Mouse (Mus musculus): ENCODE measurements around the gene Rp9.
"Not testable (repeated sequence)": the region's sequence is repeated elsewhere in the genome, so short reads cannot be mapped to it uniquely, and the experiment has no call there.

The Rp9 gene

DNA sequence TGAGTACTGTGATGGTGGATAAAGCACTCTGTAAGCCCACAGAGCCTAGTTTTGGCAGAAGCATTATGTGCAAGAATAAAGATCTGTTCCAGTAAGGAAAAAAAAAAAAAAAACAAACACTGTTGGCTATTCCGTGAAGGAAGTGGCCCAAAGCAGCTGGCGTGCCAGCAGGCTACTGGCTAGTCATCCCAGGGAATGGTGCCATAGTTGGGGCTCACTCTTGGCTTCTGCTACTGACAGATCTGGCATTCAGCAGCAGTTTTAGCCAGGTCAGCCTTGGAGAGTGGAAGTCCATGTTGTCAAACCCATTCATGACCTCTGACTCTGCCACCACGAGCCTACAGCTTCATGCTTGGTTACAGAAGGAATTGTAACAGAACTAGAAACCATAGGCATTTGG, 7.6 kb downstream of the Rp9 start:
- DNase-seq (ENCODE audit: low read depth, low spot score) = no peak

DNA sequence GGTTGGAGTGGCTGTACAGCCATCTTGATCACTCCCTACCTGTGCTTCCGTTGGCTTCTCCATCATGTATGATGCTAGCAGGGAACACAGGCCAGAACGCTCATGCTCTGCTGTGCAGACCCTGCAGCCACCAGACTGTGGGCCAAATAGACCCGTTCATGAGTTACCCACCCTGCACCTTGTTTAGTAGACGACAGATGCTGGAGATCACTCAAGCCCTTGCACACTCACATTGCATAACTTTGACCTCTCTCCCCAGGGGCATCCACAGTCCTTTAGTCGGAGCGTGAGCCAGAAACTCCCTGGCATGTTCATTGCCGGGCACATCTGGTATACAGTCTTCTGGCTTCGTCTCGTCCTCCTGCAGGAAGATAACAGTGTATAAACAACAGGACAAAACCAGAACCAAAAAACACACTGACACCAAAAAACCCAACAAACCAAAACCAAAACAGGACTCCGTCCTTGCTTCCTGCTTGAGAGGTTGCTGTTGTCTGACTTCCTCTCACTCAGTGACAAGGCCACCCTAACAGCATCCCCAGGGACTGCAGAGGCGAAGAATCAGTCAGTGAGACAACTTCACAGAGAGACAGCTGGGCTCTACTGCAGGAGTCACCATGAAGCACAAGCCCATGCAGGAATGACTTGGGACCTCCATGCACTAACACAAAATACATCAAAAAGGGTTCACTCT, 12.3 kb downstream of the Rp9 start:
- peak; percentile 10 for DNase-seq (ENCODE audit: low read depth, low spot score)

DNA sequence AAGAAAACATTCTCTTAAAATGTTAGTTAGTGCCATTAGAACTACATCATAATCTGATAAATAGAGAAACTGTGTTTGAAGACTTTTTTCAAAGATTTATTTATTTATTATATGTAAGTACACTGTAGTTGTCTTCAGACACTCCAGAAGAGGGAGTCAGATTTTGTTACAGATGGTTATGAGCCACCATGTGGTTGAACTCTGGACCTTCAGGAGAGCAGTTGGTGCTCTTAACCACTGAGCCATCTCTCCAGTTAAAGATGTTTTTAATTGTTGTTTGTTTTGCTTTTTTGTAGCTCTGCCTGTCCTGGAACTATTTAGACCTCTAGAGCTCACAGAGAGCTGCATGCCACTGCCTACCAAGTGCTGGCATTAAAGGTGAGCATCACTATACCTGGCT, 14.5 kb downstream of the Rp9 start:
- DNase-seq (ENCODE audit: low read depth, low spot score) = no peak

DNA sequence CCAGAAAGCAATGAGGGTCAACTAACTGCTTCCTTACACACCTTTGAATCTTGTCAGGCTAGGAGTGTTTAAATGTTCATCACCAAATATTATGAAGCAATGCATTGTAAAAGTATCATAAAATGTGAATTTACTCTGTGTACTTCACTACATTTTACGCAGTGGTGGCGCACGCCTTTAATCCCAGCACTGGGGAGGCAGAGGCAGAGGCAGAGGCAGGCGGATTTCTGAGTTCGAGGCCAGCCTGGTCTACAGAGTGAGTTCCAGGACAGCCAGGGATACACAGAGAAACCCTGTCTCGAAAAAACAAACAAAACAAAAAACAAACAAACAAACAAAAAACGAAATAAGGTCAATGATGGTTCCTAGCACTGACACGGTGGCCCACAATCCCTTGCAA, 15.6 kb downstream of the Rp9 start, which contains the start of gene Gm17545:
Gene Gm17545, plus strand, starts transcription at position 301 of the 400 bp plus-strand sequence.
- DNase-seq (ENCODE audit: low read depth, low spot score) = not testable (repeated sequence)

DNA sequence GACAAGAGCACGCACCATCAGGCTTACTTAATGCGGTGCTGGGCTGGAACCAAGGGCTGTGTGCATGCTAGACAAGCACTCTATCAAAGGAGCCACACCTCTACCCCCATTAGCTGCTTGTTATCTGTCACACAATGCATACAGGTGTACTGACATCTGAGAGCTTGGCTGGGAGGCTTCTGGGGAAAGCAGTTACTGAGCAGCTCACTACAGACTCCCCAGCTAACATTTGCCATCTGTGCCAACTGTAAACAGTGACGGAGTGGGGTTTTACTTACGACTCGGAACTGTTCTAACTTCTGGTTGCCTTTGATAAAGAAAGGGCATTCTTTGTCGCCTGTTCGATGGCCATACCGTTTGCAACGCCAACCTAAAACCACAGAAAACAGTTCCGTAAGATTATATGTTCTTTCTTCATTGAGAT, 16.0 kb downstream of the Rp9 start:
- DNase-seq (ENCODE audit: low read depth, low spot score) = no peak

DNA sequence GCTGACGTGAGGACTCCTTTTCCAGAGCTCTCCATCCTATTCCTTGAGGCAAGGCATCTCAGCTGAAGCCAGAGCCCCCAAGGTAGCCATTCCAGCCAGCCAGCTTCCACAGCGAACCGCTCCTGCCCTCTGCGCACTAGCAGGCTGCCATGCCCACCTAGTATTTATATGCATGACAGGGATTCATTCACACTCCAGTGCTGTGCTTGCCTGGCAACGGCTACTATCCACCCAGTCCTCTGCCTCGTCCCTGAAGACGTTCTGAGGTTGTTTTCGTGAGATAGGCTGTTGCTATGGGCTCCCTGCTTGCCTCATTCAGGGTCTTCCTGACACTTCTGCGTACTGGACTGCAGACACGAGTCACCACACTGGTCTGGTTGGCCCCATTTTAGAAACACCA, 16.8 kb downstream of the Rp9 start:
- no peak for DNase-seq (ENCODE audit: low read depth, low spot score)

DNA sequence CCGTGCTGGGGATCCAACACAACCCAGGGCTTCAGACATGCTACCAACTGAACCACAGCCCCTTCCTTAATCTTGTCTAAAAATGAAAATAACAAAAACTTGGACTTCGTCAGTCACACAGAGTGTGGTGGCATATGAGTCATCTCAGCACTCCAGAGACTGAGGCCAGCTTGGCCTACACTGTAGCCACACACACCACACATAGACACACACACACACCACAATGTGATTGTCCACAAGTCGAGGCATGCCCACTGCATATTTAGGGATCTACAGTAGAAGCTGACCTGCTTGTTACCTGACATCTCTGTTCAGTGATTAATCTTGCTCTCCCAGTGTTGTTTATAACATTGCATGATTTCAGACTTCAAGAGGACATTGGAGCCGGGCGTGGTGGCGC, 20.3 kb downstream of the Rp9 start:
- no peak for DNase-seq (ENCODE audit: low read depth, low spot score)

DNA sequence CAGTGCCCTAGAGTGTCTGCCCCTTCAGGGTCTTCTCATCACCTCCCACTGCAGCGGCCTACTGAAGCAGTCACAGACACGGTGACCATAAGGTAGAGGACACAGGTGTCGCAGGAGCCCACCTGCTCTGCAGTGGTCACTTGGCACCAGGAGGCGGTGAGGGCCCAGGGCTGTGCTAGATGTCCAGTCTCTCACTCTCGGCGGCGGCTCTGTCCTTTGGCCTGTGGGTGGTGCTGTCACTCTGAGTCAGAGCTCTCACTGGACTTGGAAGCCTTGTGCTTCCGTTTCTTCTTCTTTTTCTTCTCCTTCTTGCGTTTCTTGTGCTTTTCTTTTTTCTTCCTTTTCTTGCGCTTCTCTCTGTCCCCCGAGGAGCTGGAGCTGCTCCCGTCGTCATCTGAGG, 21.1 kb downstream of the Rp9 start:
- no peak for DNase-seq (ENCODE audit: low read depth, low spot score)

DNA sequence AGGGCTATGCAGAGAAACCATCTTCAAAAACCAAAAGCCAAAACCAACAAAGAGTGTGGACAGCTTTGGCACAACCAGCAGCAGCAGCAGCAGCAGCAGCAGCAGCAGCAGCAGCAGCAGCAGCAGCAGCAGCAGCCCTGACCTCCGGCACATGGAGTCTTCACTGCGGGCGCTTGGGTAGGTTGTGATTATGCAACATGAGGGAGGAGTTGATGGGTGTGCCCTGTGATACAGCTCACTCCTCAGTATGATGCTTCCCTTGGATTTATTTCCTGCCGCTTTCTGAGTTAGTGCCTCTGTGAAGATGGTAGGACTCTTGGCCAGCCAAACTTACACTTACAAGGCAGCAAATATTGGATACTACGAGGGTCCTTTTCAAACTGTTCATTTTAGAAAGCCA, 22.3 kb downstream of the Rp9 start:
- DNase-seq (ENCODE audit: low read depth, low spot score) = no peak

DNA sequence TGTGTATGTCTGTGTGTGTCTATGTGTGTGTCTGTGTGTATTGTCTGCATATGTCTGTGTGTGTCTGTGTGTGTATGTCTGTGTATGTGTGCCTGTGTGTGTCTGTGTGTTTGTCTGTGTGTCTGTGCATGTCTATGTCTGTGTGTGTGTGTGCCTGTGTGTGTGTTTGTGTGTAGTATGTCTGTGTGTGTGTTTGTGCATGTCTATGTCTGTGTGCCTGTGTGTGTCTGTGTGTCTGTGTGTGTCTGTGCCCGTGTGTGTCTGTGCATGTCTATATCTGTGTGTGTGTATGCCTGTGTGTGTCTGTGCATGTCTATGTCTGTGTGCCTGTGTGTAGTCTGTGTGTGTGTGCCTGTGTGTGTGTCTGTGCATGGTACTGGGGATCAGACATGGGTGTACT, 24.4 kb downstream of the Rp9 start:
- no peak for DNase-seq (ENCODE audit: low read depth, low spot score)

DNA sequence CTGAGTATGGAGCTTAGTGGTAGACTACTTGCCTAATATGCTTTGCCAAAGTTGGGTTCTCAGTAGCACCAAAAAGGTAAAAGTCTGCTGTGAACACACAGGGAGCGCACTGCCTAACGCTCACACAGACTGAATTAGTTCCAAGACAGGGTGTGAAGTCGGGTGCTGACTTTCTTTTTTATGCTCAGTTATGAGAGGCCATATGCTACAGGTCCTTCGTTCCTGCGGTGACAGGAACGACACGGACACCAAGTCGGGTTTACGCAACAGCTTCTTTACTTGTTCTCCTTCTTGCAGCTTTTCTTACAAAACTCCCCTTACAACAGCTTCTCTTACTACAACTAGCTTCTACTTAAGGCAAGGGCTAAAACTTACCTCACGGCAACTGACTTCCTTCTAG, 26.4 kb downstream of the Rp9 start:
- no peak for DNase-seq (ENCODE audit: low read depth, low spot score)

DNA sequence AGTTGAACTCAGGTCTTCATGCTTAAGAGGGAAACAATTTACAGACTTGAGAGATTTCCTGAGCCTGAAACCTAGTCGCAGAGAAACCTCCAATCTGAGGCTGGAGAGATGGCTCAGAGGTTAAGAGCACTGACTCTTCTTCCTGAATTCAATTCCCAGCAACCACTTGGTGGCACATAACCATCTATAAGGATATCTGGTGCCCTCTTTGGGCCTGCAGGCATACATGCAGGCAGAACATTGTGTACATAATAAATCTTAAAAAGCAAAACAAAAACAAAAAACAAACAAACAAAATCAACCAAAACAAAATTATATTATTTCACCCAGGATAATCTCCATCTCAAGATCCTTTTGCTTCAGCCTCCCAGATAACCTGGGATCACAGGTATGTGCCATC, 30.7 kb downstream of the Rp9 start:
- DNase-seq (ENCODE audit: low read depth, low spot score) = peak; percentile 4

DNA sequence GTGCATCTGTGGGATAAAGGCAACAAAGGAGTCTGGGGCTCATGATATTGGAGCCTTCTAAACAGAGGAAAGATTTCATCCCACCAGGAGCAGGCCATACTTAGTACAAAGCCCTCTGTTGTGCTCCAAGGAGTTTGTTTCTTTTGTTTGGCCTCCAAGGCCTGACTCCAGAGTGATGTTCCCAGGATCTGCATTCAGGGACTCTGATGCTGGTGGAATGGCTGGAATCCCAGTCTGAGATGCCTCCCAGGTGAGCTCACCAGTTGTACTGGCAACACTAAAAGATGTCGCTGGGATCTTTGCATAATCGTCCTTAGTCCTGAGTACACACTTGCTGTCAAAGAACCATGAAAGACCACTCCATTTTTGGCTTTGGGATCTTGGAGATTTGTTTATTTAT, 35.4 kb downstream of the Rp9 start:
- DNase-seq (ENCODE audit: low read depth, low spot score) = no peak

DNA sequence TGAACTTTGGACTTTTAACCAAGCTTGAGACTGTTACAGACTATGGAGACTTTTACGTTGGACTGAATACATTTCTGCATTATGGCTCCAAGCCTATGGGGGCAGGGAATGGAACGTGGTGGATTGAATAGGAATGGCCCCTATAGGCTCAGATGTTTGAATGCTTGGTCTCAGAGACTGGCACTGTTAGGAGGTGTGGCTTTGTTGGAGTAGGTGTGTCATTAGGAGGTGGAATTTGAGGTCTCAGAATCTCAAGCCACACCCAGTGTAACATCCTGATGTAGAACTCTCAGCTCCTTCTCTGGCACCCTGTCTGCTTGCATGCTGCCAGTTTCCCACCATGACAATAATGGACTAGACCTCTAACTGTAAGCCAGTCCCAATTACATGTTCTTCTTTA, 36.3 kb downstream of the Rp9 start:
- DNase-seq (ENCODE audit: low read depth, low spot score) = no peak

DNA sequence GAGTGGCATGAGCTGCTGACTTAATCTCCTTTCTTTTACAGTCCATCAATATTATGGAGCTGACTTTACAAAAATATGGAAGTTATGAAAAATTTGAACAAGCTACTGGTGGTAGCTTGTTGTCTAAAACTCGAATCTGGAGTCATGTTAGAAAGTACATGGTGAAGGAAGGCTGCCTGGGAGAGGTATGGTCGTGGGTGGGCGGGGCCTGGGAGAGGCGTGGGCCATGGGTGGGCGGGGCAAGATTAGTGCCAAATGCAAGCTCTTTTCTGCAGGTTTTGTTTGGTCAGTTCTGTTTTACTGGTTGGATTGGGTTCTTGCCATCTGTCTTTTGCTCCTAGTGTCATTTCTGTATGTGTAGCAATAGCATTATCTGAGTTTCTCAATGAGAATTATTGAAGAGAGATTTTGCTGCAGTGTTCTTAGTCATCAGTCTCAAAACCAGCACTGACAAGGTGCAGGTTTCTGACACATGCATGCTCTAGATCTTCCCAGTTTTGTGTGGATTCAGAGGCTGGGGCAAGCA, 39.2 kb downstream of the Rp9 start:
- peak; percentile 33 for DNase-seq (ENCODE audit: low read depth, low spot score)

DNA sequence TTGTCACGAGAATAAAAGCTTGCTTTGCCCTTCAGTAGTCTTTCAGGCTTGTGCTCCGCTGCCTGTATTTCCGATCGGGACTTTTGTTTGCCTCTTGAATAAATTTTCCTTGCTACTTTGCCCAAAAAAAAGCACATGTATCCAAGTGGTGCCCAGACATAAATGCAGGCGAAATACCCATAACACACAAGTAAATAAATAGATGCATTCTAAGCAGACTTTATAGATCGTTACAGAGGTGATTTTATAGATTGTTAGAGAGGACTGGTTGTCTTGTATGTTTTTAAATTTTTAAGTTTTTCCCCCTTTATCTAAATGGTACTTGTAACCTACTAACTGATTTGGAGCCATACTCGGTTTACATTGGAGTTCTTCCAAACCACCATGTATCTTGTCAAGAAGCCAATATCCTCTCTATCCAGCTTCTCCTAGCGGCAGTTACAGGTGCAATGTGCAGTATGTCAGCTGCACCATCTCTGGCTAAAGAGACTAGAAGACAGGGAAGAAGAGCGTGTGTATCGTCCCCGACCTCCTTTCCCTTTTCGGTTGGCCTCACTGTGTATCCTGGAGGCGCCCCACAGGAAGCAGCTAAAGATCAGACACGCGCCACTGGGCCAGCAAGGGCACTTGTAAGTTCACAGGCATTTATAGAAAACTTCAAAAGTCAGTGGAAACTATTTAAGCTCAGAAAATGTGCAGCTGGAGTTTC, 39.9 kb downstream of the Rp9 start:
- peak; percentile 23 for DNase-seq (ENCODE audit: low read depth, low spot score)

DNA sequence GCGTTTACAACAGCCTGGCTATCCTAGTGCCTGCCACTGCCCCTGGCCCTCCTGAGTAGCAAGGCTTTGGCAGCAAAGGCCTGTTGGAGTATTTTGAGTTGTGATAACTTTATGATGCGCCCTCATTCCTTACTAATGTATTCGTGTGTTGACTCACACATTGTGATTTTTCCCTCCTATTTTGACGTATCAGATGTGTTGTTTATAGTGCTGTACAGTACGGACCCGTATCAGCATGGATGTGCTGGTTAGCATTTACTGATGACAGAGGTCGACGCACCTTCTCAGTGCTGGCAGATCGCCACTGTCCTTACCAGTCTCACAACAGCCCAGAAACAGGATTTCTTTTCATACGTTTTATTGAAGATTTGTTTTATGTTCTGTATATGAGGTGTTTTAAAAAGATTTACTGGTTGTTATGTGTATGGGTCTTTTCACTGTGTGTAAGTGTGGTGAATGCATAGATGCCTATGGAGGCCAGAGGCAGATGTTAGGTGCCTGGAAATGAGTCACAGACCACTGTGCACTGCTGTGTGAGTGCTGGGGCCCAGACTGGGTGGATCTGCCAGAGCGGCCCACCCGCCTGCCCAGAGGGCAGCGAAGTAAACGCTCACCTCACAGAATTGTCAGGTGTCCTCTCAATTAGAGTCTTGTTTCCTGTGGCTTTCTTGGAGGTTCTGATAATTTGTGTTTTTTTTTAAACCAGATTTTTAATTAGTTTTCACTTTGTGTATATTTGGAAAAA, 40.7 kb downstream of the Rp9 start:
- DNase-seq (ENCODE audit: low read depth, low spot score) = no peak

DNA sequence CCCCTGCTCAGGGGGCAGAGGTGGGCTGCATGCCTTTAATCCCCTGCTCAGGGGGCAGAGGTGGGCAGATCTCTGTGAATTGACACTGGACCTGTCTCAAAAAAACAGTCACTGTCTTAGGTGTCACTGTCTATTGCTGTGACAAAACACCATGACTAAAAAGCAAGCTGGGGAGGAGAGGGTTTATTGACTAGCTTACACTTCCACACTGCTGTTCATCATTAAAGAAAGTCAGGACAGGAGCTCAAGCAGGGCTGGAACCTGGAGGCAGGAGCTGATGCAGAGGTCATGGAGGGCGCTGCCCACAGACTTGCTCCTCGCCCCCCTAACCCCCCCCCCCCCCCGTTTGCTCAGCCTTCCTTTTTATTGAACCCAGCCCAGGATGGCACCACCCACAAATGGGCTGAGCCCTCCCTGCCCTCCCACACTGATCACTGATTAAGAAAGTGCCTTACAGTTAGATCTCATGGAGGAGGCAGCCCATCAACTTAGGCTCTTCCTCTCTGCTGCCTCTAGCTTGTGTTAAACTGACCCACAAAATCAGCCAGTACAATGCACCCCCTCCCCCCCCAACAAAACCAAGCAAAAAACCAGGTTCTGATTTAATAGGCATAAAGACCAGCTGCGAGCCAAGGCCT, 41.4 kb downstream of the Rp9 start:
- no peak for DNase-seq (ENCODE audit: low read depth, low spot score)

DNA sequence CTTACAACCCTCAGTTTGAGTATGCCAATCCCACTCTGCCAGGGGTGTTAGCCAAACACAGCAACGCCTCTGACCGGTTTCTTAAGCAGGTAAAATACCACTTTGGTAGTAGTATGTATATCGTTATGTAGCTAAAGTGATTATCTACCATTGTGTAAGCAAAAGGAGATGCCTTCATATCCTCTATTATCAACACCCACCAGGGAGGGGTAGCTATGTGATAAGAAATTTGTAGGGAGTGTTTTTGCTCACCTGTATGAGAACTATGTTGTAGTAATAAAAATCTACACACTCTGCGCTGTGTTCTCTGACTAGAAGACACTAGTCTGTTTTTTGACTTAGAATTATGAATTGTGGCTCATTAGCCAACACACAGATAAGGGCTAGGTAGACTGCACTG, 44.8 kb downstream of the Rp9 start:
- no peak for DNase-seq (ENCODE audit: low read depth, low spot score)

DNA sequence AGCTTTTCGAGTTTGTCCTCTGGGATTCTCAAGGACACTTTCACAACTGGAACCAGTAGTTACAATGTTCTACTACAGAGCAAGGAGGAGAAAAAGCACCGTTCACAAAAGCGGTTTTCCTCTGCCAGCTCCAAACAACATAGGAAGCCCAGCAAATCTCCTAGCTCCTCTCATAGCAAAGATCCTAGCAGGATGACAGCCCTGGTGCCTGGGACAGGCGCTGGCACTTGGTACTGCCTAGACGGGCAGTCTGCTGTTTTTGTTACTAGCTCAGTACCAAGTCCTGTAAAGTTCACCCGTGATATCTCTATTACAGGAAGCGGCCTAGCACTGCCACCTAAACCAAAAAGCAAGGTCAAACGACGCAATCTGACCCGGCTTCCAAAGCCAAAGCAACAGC, 45.3 kb downstream of the Rp9 start:
- DNase-seq (ENCODE audit: low read depth, low spot score) = no peak

DNA sequence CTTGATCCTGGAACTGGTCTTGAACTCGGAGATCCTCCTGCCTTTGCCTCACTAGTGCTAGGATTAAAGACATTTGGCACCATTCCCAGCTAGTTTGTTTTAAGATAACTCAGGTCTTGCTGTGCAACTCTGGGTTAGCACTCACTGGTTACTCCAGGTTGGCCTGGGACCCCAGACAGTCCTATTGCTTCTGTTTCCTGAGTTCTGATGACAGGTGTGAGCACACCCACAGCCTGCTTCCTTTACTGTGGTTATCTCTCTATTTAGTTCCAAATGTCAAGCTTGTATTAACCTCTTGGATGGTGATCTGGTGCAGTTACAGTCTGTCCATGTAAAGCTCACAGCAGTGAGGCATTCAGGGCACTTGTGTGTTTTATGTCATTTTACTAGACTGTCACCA, 46.0 kb downstream of the Rp9 start:
- DNase-seq (ENCODE audit: low read depth, low spot score) = no peak

DNA sequence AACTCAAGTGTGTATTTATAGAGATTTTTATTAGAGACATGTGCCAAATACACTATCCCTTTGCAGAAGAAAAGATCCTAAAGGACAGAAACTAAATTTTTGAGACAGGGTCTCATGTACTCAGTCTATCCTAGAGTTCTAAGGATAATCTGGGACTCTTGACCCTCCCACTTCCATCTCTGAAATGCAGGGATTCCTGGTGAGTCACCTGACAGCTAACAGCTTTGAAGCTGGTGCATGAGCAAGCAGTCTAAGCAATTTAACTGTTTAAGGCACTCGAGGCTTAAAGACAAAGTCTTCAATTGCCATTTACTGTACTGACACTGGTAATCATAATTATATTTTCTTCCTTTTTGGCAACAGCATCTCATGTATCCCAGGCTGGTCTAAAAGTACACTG, 47.0 kb downstream of the Rp9 start:
- DNase-seq (ENCODE audit: low read depth, low spot score) = no peak
